Mouse (Mus musculus): ENCODE data around the gene Gm21962. TPM values are rescaled to one million over a fixed set of nuclear protein-coding genes. Genes with fewer than 3 reads are reported as not detected.

Gm21962 gene
- polyA plus RNA-seq, 1 experiment from 2014 or later: not detected

- no peak for ATAC-seq (ENCODE audit: low FRiP score, low TSS enrichment)
- TF ChIP-seq CTCF (IDR thresholded peaks at IDR 0.05; ENCODE audit: low read depth) (no peak), EP300 (optimal IDR thresholded peaks at IDR 0.05) (no peak)
- no peak overlapping the region for H3K9ac ChIP-seq (ENCODE audit: low read length)
- H3K36me3 ChIP-seq (ENCODE audit: control insufficient read depth, insufficient read depth, low read length): no peaks in the 10 kb centered on the region
- no peak overlapping the region for H3K4me3 ChIP-seq (ENCODE audit: low read depth, low read length)
- no peaks in the 10 kb centered on the region for H3K27me3 ChIP-seq (ENCODE audit: control insufficient read depth, insufficient read depth, low read length)
- no peaks in the 10 kb centered on the region for H3K9me3 ChIP-seq (ENCODE audit: control insufficient read depth, low read length)
- no peak for DNase-seq (ENCODE audit: low spot score)
- no peak overlapping the region for H3K27ac ChIP-seq (replicated peaks)
- no peak overlapping the region for H3K4me2 ChIP-seq (replicated peaks; ENCODE audit: low read depth)
- WGBS: 49% methylated on average over 6 of the region's 6 CpGs
- no peaks in the 10 kb centered on the region for H3K4me1 ChIP-seq (replicated peaks; ENCODE audit: control insufficient read depth, insufficient read depth)
Measured at GRCm38 (mm10) chr3:137683807-137684403, 12.6 kb downstream of the Gm21962 start.

DNA sequence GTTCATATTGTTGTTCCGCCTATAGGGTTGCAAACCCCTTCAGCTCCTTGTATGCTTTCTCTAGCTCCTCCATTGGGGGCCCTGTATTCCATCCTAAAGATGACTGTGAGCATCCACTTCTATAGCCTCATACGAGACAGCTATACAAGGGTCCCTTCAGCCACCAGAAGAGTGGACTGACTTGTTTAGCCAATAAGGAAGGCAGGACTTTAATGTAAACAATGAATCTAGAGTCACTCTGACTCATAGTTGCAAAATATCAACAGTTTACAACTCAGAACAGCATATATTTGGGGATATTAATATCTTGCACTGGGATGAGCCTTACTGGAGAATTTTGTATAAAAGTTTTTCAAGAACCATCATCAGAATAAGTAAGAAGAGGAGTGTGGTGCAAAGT, 15.6 kb downstream of the Gm21962 start:
- H3K4me3 ChIP-seq (ENCODE audit: low read depth, low read length): no peak overlapping the region
- no peaks in the 10 kb centered on the region for H3K4me1 ChIP-seq (replicated peaks; ENCODE audit: control insufficient read depth, insufficient read depth)
- no peak overlapping the region for H3K4me2 ChIP-seq (replicated peaks; ENCODE audit: low read depth)
- H3K9ac ChIP-seq (ENCODE audit: low read length): no peak overlapping the region
- no peaks in the 10 kb centered on the region for H3K36me3 ChIP-seq (ENCODE audit: control insufficient read depth, insufficient read depth, low read length)
- no peaks in the 10 kb centered on the region for H3K27me3 ChIP-seq (ENCODE audit: control insufficient read depth, insufficient read depth, low read length)
- 73% methylated on average over 2 of the region's 2 CpGs for WGBS
- DNase-seq (ENCODE audit: low spot score): no peak
- TF ChIP-seq CTCF (IDR thresholded peaks at IDR 0.05; ENCODE audit: low read depth) (no peak), EP300 (optimal IDR thresholded peaks at IDR 0.05) (no peak)
- ATAC-seq (ENCODE audit: low FRiP score, low TSS enrichment): no peak
- H3K27ac ChIP-seq (replicated peaks): no peak overlapping the region
- H3K9me3 ChIP-seq (ENCODE audit: control insufficient read depth, low read length): no peaks in the 10 kb centered on the region

GRCm38 (mm10) chr3:137691503-137691902, 20.2 kb downstream of the Gm21962 start:
- TF ChIP-seq CTCF (IDR thresholded peaks at IDR 0.05; ENCODE audit: low read depth): no peak
- no peak for TF ChIP-seq EP300 (optimal IDR thresholded peaks at IDR 0.05)
- Histone ChIP-seq H3K9ac (ENCODE audit: low read length) (no peak overlapping the region), H3K9me3 (ENCODE audit: control insufficient read depth, low read length) (no peaks in the 10 kb centered on the region), H3K27me3 (ENCODE audit: control insufficient read depth, insufficient read depth, low read length) (no peaks in the 10 kb centered on the region), H3K4me3 (ENCODE audit: low read depth, low read length) (no peak overlapping the region), H3K27ac (replicated peaks) (no peak overlapping the region), H3K4me2 (replicated peaks; ENCODE audit: low read depth) (no peak overlapping the region), H3K36me3 (ENCODE audit: control insufficient read depth, insufficient read depth, low read length) (no peaks in the 10 kb centered on the region), H3K4me1 (replicated peaks; ENCODE audit: control insufficient read depth, insufficient read depth) (no peaks in the 10 kb centered on the region)
- ATAC-seq (ENCODE audit: low FRiP score, low TSS enrichment) (no peak), DNase-seq (ENCODE audit: low spot score) (no peak)

DNA sequence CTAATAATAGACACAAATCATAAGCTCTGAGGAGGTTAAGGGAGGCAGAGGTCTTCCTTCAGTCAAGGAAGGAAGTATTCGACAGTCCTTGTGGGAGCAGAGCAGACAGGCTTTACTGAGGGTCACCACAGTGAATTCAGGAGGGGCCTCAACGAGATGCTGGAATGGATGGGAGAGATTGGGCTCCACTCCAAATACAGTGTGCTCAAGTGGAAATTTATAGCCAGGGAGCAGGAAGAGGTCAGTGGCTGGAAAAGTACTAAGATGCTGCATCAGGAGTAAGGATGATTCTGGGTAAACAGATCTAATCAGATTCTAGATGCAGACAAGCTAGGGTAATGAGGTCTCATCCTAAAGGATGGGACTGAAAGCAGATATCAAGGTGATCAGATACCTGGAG, 44.6 kb downstream of the Gm21962 start:
- Histone ChIP-seq H3K4me2 (replicated peaks; ENCODE audit: low read depth) (no peak overlapping the region), H3K27ac (replicated peaks) (no peak overlapping the region), H3K9ac (ENCODE audit: low read length) (no peak overlapping the region), H3K4me1 (replicated peaks; ENCODE audit: control insufficient read depth, insufficient read depth) (no peaks in the 10 kb centered on the region), H3K4me3 (ENCODE audit: low read depth, low read length) (no peak overlapping the region), H3K9me3 (ENCODE audit: control insufficient read depth, low read length) (no peaks in the 10 kb centered on the region), H3K27me3 (ENCODE audit: control insufficient read depth, insufficient read depth, low read length) (no peaks in the 10 kb centered on the region), H3K36me3 (ENCODE audit: control insufficient read depth, insufficient read depth, low read length) (no peaks in the 10 kb centered on the region)
- DNase-seq (ENCODE audit: low spot score): no peak
- ATAC-seq (ENCODE audit: low FRiP score, low TSS enrichment): no peak
- WGBS: 33% methylated on average over 2 of the region's 2 CpGs
- no peak for TF ChIP-seq CTCF (IDR thresholded peaks at IDR 0.05; ENCODE audit: low read depth)
- no peak for TF ChIP-seq EP300 (optimal IDR thresholded peaks at IDR 0.05)

DNA sequence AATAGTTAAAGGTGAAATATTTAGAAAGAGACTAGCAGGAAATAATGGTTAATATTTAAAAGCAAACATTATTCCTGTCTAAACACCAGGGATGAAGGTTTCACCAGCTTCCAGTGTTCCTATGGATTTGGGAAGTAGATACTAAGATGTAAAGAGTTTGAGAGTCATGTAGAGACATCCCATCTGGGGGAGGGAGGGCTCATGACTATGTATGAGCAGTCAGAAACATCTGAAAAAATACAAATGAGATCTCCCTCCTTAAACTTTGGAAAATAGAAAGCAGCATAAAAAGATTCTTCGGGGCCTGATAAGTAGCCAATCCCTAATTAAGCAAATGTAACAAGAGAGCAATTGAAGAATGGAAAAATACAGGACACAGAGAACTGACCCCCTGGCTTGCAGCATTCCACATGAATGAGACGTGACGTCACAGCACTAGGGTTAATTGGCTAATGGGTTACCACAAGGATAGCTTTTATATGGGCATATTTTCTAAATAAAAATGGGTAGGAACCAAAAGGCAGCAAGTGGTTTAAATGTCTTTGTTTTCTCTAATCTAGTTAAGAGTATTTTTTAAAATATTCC, 45.3 kb downstream of the Gm21962 start:
- no peaks in the 10 kb centered on the region for H3K36me3 ChIP-seq (ENCODE audit: control insufficient read depth, insufficient read depth, low read length)
- H3K9me3 ChIP-seq (ENCODE audit: control insufficient read depth, low read length): no peaks in the 10 kb centered on the region
- no peaks in the 10 kb centered on the region for H3K27me3 ChIP-seq (ENCODE audit: control insufficient read depth, insufficient read depth, low read length)
- WGBS: 56% methylated on average over 3 of the region's 3 CpGs
- no peaks in the 10 kb centered on the region for H3K4me1 ChIP-seq (replicated peaks; ENCODE audit: control insufficient read depth, insufficient read depth)
- no peak overlapping the region for H3K4me2 ChIP-seq (replicated peaks; ENCODE audit: low read depth)
- H3K27ac ChIP-seq (replicated peaks): no peak overlapping the region
- no peak for ATAC-seq (ENCODE audit: low FRiP score, low TSS enrichment)
- no peak for DNase-seq (ENCODE audit: low spot score)
- no peak overlapping the region for H3K4me3 ChIP-seq (ENCODE audit: low read depth, low read length)
- TF ChIP-seq EP300 (optimal IDR thresholded peaks at IDR 0.05): no peak
- no peak overlapping the region for H3K9ac ChIP-seq (ENCODE audit: low read length)

Small RNAs within 50 kb of the gene (microRNA-seq; reads per million reads assigned to microRNA genes)
- not detected for gene Gm22468

Other genes with a start within 250 kb of the Gm21962 start
- 3.3 and 4.2 TPM in 2 replicates for gene Ddit4l, start 49.9 kb upstream of the Gm21962 start, polyA plus RNA-seq (2015; fragmentation: Nextera tagmentation; extraction: Ambion mirVana)
- gene H2afz, start 193.0 kb downstream of the Gm21962 start, polyA plus RNA-seq (2015; fragmentation: Nextera tagmentation; extraction: Ambion mirVana): 779 and 844 TPM in 2 replicates
- gene Dnajb14, start 196.2 kb downstream of the Gm21962 start, polyA plus RNA-seq (2015; fragmentation: Nextera tagmentation; extraction: Ambion mirVana): 10.8 and 12.6 TPM in 2 replicates
- 104 and 106 TPM in 2 replicates for gene Lamtor3, start 247.0 kb downstream of the Gm21962 start, polyA plus RNA-seq (2015; fragmentation: Nextera tagmentation; extraction: Ambion mirVana)